Mouse (Mus musculus): Measurements from ENCODE around the gene Hoxc12. TPM values are rescaled to one million over a fixed set of nuclear protein-coding genes. Genes with fewer than 3 reads are reported as not detected.
A peak's percentile ranks its signal among the peaks of the same experiment; 100 is the strongest.

Hoxc12 gene
- polyA plus RNA-seq, 1 experiment from 2014 or later, result not detected

DNA sequence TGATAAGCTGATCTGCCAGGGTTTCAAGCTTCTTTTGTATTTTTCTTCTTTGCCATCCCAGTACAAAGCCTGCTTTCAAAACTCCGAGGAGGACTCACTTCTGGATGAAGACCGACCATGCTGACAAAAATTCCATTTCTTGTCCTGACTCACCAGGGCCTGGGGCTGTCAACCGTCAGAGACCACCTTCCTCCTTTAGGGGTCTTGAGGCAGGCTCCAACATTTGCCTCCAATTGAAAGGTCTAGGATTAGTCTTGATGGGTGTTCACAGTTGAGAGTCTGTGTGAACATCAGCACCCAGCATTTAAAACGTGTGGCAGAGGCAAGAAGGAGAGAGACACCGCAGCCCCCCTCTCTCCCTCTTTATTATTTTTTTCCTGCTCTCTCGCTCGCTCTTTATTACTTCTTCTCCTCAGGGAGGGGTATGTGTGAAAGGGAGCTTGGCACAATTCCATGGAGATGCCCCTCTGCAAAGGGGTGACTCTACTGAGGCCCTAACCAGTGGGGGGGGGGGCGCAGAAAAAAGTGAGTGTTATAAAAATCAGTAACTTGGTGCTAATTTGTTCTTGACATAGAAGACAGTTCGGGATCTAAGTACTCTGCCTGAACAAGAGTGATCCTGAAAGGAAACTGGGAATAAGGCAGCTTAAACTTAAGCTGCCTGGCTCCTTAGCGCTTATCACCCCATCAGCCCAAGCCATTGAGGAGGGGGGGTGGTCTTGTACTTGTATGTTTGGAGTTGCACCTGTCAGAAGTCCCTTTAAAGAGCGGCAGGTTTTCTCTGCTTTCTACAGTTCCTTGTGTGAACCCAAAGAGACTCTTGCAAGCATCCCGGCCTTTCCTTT, 17.0 kb upstream of the Hoxc12 start:
- no peak overlapping the region for H3K9ac ChIP-seq
- no peaks in the 10 kb centered on the region for H3K4me1 ChIP-seq (replicated peaks; ENCODE audit: control insufficient read depth, insufficient read depth, low read length)
- no peaks in the 10 kb centered on the region for H3K9me3 ChIP-seq (ENCODE audit: control insufficient read depth, low read length)
- WGBS, result 5% methylated on average over 12 of the region's 12 CpGs
- ATAC-seq (ENCODE audit: low FRiP score), result no peak
- no peak overlapping the region for H3K27ac ChIP-seq
- H3K36me3 ChIP-seq (replicated peaks; ENCODE audit: control insufficient read depth, insufficient read depth), result no peaks in the 10 kb centered on the region
- DNase-seq (ENCODE audit: low spot score), result no peak
- H3K4me3 ChIP-seq (replicated peaks; ENCODE audit: low read length), result no peak overlapping the region
- no peak overlapping the region for H3K4me2 ChIP-seq (replicated peaks)
- peaks cover 99% of the 10 kb centered on the region for H3K27me3 ChIP-seq (ENCODE audit: control insufficient read depth, insufficient read depth, low read length)

DNA sequence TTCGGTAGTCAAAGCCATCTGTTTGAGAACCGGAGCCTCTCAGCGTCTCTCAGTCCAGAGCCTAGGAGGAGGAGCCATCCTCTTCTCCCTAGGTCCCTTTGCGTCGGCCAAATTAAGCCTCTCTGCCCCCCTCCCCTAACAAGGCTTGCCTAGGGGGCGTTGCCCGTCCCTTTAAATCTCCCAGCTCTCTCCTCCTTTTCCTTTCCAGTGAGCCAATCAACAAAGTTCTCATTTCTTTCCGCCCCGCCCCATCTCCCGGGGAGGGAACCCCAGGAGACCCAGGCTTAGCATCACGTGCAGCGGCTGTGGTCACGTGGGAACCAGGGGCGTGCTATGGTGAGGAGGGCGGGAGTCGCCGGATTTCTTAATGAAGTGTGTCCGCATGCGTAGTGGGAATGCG, 15.9 kb upstream of the Hoxc12 start:
- ATAC-seq (ENCODE audit: low FRiP score), result 0 out of 2 replicates have a peak, but pooled peaks have one; percentile 21

GRCm38 (mm10) chr15:102921053-102922011, 15.2 kb upstream of the Hoxc12 start, which contains the start of gene Hoxc13:
Hoxc13 (plus strand) TSS chr15:102921103.
- H3K36me3 ChIP-seq (replicated peaks; ENCODE audit: control insufficient read depth, insufficient read depth), result no peaks in the 10 kb centered on the region
- no peaks in the 10 kb centered on the region for H3K4me1 ChIP-seq (replicated peaks; ENCODE audit: control insufficient read depth, insufficient read depth, low read length)
- H3K9ac ChIP-seq, result no peak within 1 kb of the TSS
- 0 out of 2 replicates have a peak within 1 kb of the TSS, but pooled peaks have one; percentile 12 for H3K4me2 ChIP-seq (replicated peaks)
- H3K9me3 ChIP-seq (ENCODE audit: control insufficient read depth, low read length), result no peaks in the 10 kb centered on the region
- under 1% methylated on average over 75 of the region's 88 CpGs for WGBS
- no peak within 1 kb of the TSS for H3K4me3 ChIP-seq (replicated peaks; ENCODE audit: low read length)
- peaks cover 99% of the 10 kb centered on the region for H3K27me3 ChIP-seq (ENCODE audit: control insufficient read depth, insufficient read depth, low read length)
- H3K27ac ChIP-seq, result no peak within 1 kb of the TSS
- no peak for ATAC-seq (ENCODE audit: low FRiP score)
- DNase-seq (ENCODE audit: low spot score), result no peak

More for the DNA sequence above, 15.9 kb upstream of the Hoxc12 start:
- Histone ChIP-seq H3K4me2 (replicated peaks) (0 out of 2 replicates have a peak overlapping the region, but pooled peaks have one; percentile 12), H3K36me3 (replicated peaks; ENCODE audit: control insufficient read depth, insufficient read depth) (no peaks in the 10 kb centered on the region), H3K9ac (no peak overlapping the region), H3K9me3 (ENCODE audit: control insufficient read depth, low read length) (no peaks in the 10 kb centered on the region), H3K4me3 (replicated peaks; ENCODE audit: low read length) (no peak overlapping the region), H3K4me1 (replicated peaks; ENCODE audit: control insufficient read depth, insufficient read depth, low read length) (no peaks in the 10 kb centered on the region), H3K27ac (no peak overlapping the region), H3K27me3 (ENCODE audit: control insufficient read depth, insufficient read depth, low read length) (peaks cover 99% of the 10 kb centered on the region)
- DNase-seq (ENCODE audit: low spot score), result no peak
- WGBS, result under 1% methylated on average over 20 of the region's 20 CpGs

DNA sequence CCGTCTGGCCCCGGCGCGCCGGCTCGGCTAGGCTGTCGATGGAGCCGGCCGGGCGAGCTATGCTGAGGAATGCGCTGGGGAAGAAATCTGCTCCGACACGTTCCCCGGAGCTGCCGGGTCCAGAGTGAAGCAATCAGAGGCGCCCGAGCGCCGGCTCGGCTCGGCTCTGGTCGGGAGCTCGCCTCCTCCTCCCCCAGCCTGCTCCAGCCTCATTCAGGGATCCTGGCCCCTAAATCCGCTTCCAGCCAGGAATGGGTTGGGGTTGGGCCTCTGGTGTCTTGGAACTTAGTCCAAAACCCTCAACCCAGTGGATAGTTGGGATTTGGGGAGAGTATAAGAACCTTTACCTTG, 14.6 kb upstream of the Hoxc12 start:
- DNase-seq (ENCODE audit: low spot score) (no peak), ATAC-seq (ENCODE audit: low FRiP score) (no peak)
- no peaks in the 10 kb centered on the region for H3K36me3 ChIP-seq (replicated peaks; ENCODE audit: control insufficient read depth, insufficient read depth)
- no peak overlapping the region for H3K4me2 ChIP-seq (replicated peaks)
- WGBS, result 0% methylated on average over 24 of the region's 24 CpGs
- H3K9me3 ChIP-seq (ENCODE audit: control insufficient read depth, low read length), result no peaks in the 10 kb centered on the region
- no peak overlapping the region for H3K9ac ChIP-seq
- H3K4me1 ChIP-seq (replicated peaks; ENCODE audit: control insufficient read depth, insufficient read depth, low read length), result no peaks in the 10 kb centered on the region
- H3K27me3 ChIP-seq (ENCODE audit: control insufficient read depth, insufficient read depth, low read length), result peaks cover 99% of the 10 kb centered on the region
- no peak overlapping the region for H3K4me3 ChIP-seq (replicated peaks; ENCODE audit: low read length)
- no peak overlapping the region for H3K27ac ChIP-seq

- WGBS, result 10% methylated on average over 6 of the region's 6 CpGs
- H3K27ac ChIP-seq, result no peak overlapping the region
Measured at GRCm38 (mm10) chr15:102922636-102923500, 13.7 kb upstream of the Hoxc12 start.

DNA sequence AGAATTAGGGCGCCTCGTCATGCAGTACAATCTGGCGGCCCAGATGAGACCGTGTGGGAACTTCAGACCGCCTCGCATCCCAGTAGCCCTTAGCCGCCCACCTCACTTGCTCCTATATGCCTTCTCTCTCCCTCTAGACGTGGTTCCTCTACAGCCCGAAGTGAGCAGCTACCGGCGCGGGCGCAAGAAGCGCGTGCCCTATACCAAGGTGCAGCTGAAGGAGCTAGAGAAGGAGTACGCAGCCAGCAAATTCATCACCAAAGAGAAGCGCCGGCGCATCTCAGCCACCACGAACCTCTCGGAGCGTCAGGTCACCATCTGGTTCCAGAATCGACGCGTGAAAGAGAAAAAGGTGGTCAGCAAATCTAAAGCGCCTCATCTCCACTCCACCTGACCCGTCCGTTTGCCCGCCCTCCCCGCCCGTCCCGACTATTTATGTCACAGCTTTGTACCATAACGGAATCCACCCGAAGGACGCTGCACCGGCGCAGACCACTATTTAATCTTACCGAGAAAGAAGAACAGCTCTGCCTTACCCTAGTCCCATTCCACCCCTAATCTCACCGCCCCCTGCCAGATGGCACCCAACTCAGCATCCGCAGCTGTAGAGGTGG, 9.4 kb upstream of the Hoxc12 start:
- no peaks in the 10 kb centered on the region for H3K36me3 ChIP-seq (replicated peaks; ENCODE audit: control insufficient read depth, insufficient read depth)
- H3K4me2 ChIP-seq (replicated peaks), result no peak overlapping the region
- no peak for ATAC-seq (ENCODE audit: low FRiP score)
- DNase-seq (ENCODE audit: low spot score), result no peak
- H3K9me3 ChIP-seq (ENCODE audit: control insufficient read depth, low read length), result no peaks in the 10 kb centered on the region
- under 1% methylated on average over 40 of the region's 40 CpGs for WGBS
- H3K27me3 ChIP-seq (ENCODE audit: control insufficient read depth, insufficient read depth, low read length), result peaks cover 100% of the 10 kb centered on the region
- H3K9ac ChIP-seq, result no peak overlapping the region
- H3K4me3 ChIP-seq (replicated peaks; ENCODE audit: low read length), result no peak overlapping the region
- H3K4me1 ChIP-seq (replicated peaks; ENCODE audit: control insufficient read depth, insufficient read depth, low read length), result no peaks in the 10 kb centered on the region
- no peak overlapping the region for H3K27ac ChIP-seq

More at GRCm38 (mm10) chr15:102922636-102923500, 13.7 kb upstream of the Hoxc12 start:
- H3K4me1 ChIP-seq (replicated peaks; ENCODE audit: control insufficient read depth, insufficient read depth, low read length), result no peaks in the 10 kb centered on the region
- DNase-seq (ENCODE audit: low spot score), result no peak
- no peaks in the 10 kb centered on the region for H3K36me3 ChIP-seq (replicated peaks; ENCODE audit: control insufficient read depth, insufficient read depth)
- H3K9me3 ChIP-seq (ENCODE audit: control insufficient read depth, low read length), result no peaks in the 10 kb centered on the region
- peaks cover 99% of the 10 kb centered on the region for H3K27me3 ChIP-seq (ENCODE audit: control insufficient read depth, insufficient read depth, low read length)
- H3K9ac ChIP-seq, result no peak overlapping the region
- no peak for ATAC-seq (ENCODE audit: low FRiP score)
- H3K4me3 ChIP-seq (replicated peaks; ENCODE audit: low read length), result no peak overlapping the region
- no peak overlapping the region for H3K4me2 ChIP-seq (replicated peaks)

DNA sequence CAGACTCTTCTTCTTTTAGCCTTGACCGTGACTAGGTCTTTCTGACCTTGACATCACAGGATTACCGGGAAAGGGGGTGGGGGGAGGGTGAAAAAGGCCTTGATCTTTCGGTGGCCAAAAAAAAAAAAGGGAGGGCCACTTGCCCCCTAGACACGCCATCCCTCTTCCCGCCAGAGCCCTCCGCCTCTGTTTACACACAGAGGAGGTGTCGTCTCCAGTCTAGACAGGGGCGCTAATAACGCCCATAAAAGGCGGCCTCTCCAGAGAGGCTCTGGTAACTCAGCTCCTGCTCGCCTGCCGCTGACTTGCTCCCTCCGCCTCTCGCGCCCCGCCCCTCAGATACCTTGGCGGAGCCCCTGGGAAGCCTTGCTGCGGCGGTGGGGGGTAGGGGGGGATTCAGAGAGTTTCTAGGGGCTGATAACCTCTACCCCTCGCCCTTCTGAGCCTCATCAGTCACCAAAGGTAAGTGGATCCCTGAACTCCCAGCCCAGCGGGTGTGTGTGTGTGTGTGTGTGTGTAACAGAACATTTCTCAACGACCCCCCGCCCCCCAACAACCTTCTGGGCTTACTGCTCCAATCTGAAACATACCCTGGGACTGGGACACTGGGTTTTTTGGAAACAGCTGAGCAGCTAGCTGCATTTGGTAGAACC, 4.7 kb upstream of the Hoxc12 start:
- Histone ChIP-seq H3K36me3 (replicated peaks; ENCODE audit: control insufficient read depth, insufficient read depth) (no peaks in the 10 kb centered on the region), H3K4me2 (replicated peaks) (no peak overlapping the region), H3K27me3 (ENCODE audit: control insufficient read depth, insufficient read depth, low read length) (peaks cover 100% of the 10 kb centered on the region), H3K9me3 (ENCODE audit: control insufficient read depth, low read length) (no peaks in the 10 kb centered on the region), H3K4me3 (replicated peaks; ENCODE audit: low read length) (no peak overlapping the region), H3K27ac (no peak overlapping the region), H3K9ac (no peak overlapping the region), H3K4me1 (replicated peaks; ENCODE audit: control insufficient read depth, insufficient read depth, low read length) (no peaks in the 10 kb centered on the region)
- DNase-seq (ENCODE audit: low spot score) (no peak), ATAC-seq (ENCODE audit: low FRiP score) (no peak)
- 2% methylated on average over 23 of the region's 23 CpGs for WGBS

DNA sequence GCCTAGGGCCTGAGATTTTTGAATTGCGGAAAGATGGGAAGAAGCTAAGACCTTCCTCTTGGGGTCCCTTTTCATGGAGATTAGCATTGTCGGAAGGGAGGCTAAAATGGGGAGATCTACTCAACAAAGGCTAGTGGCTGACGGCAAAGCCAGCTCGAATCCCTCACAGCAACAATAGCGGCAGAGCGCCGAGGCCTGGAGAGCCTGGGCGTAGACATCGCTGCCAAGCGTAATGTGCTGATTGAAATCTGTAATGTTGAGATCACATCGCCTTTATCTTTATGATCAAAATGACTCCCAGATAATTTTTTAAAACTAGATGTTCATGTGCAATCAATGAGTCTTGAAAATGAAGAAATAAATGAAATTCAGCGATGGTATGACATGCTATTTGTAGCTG, 2.1 kb upstream of the Hoxc12 start:
- H3K4me3 ChIP-seq (replicated peaks; ENCODE audit: low read length), result no peak overlapping the region
- no peak overlapping the region for H3K27ac ChIP-seq
- H3K9ac ChIP-seq, result no peak overlapping the region
- H3K9me3 ChIP-seq (ENCODE audit: control insufficient read depth, low read length), result no peaks in the 10 kb centered on the region
- DNase-seq (ENCODE audit: low spot score) (no peak), ATAC-seq (ENCODE audit: low FRiP score) (no peak)
- no peak overlapping the region for H3K4me2 ChIP-seq (replicated peaks)
- no peaks in the 10 kb centered on the region for H3K4me1 ChIP-seq (replicated peaks; ENCODE audit: control insufficient read depth, insufficient read depth, low read length)
- 2% methylated on average over 12 of the region's 12 CpGs for WGBS
- H3K36me3 ChIP-seq (replicated peaks; ENCODE audit: control insufficient read depth, insufficient read depth), result no peaks in the 10 kb centered on the region
- H3K27me3 ChIP-seq (ENCODE audit: control insufficient read depth, insufficient read depth, low read length), result peaks cover 100% of the 10 kb centered on the region

All from hindbrain, embryonic 14.5 days (tissue).